Mouse (Mus musculus) intestine, postnatal 0 days (tissue): ENCODE results near the gene Sdc4. TPM values are rescaled to one million over a fixed set of nuclear protein-coding genes. Genes with fewer than 3 reads are reported as not detected.
A peak's percentile ranks its signal among the peaks of the same experiment; 100 is the strongest.

ENCODE experiments used
- ATAC-seq: fragments of 200-750 bp; cut with Nextera tagmentation; 2 replicates; pipeline ENCODE4 v1.8.0; 2017; ENCODE audit warnings: mild to moderate bottlenecking, moderate TSS enrichment, moderate library complexity
- H3K27ac ChIP-seq: fragments of 300-500 bp; sonication (generic); 2 replicates; pipeline ENCODE4 v1.5.1; 2014; ENCODE audit warnings: mild to moderate bottlenecking, low read depth, low read length, moderate library complexity
- H3K27me3 ChIP-seq: fragments of 300-500 bp; sonication (generic); replicated peaks from 2 replicates; pipeline ENCODE4 v1.6.1; 2014; ENCODE audit warnings: low read length, mixed read lengths; ENCODE audit not compliant: control insufficient read depth, insufficient read depth
- H3K36me3 ChIP-seq: fragments of 300-500 bp; sonication (generic); 2 replicates; pipeline ENCODE4 v1.6.1; 2014; ENCODE audit warnings: mild to moderate bottlenecking, moderate library complexity; ENCODE audit not compliant: control insufficient read depth, insufficient read depth
- H3K4me1 ChIP-seq: fragments of 300-500 bp; sonication (generic); replicated peaks from 2 replicates; pipeline ENCODE4 v1.6.1; 2014; ENCODE audit warnings: antibody characterized with exemption, low read length, mixed read lengths; ENCODE audit not compliant: control insufficient read depth, insufficient read depth
- H3K4me2 ChIP-seq: fragments of 300-500 bp; sonication (generic); replicated peaks from 2 replicates; pipeline ENCODE4 v1.6.1; 2014; ENCODE audit warnings: low read depth, mild to moderate bottlenecking, moderate library complexity
- H3K4me3 ChIP-seq: fragments of 300-500 bp; sonication (generic); 2 replicates; pipeline ENCODE4 v1.5.1; 2014; ENCODE audit warnings: low read depth, low read length
- H3K9ac ChIP-seq: fragments of 300-500 bp; sonication (generic); 2 replicates; pipeline ENCODE4 v1.6.1; 2014; ENCODE audit warnings: mild to moderate bottlenecking, low read depth, low read length
- H3K9me3 ChIP-seq: fragments of 300-500 bp; sonication (generic); 2 replicates; pipeline ENCODE4 v1.6.1; 2016; ENCODE audit warnings: mixed run types; ENCODE audit not compliant: control insufficient read depth
- CTCF ChIP-seq: sonication (generic); IDR thresholded peaks from 2 replicates; pipeline ENCODE4 v1.5.1; 2016; ENCODE audit warnings: low read depth, mild to moderate bottlenecking, control low read depth, antibody characterized with exemption, moderate library complexity
- WGBS: fragments of 180-500 bp; shearing (Covaris S2); extraction: QIAGEN DNeasy Blood & Tissue Kit; methylation state at CpG from one replicate; pipeline ENCODE4 v1.1.7; 2014; 5-methylcytosine and 5-hydroxymethylcytosine counted together
- polyA plus RNA-seq: library from polyadenylated mRNA; unstranded; fragments of >200 nt; fragmentation: Nextera tagmentation; extraction: Ambion mirVana; gene quantifications from 2 replicates; pipeline ENCODE4 v1.2.1, GENCODE M21; 2015

The Sdc4 gene
- polyA plus RNA-seq, 1 experiment from 2014 or later = 92.0 TPM

DNA sequence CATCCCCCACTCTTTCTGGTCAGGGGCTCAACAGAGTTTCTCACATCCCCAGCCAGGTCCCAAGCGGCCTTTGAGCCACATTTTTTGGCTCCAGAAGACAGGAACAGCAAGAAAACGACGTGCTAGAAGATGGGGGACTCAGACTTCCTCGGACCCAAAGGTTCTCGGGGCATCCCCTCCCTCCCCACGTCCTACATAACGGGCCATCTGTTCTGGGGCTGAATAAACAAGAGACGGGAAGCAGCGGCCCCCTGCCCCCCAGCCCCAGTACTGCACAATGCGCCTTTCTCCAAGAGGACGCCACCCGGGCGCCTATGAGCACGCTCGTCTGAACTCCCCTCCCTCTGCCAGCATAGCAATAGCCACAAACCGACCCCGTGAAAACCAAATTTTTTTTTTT, 54.7 kb downstream of the Sdc4 start, which contains the start of gene Slpi:
Slpi (minus strand) TSS at position 76 of the 400 bp plus-strand sequence.
- Histone ChIP-seq H3K4me3 (peak within 1 kb of the TSS; percentile 38), H3K27me3 (peaks cover 16% of the 10 kb centered on the region), H3K4me2 (peak within 1 kb of the TSS; percentile 68), H3K27ac (no peak within 1 kb of the TSS), H3K9ac (no peak within 1 kb of the TSS), H3K4me1 (no peaks in the 10 kb centered on the region), H3K9me3 (no peaks in the 10 kb centered on the region), H3K36me3 (no peaks in the 10 kb centered on the region)
- WGBS = 3% methylated on average over 17 of the region's 17 CpGs
- TF ChIP-seq CTCF = no peak
- no peak for ATAC-seq

DNA sequence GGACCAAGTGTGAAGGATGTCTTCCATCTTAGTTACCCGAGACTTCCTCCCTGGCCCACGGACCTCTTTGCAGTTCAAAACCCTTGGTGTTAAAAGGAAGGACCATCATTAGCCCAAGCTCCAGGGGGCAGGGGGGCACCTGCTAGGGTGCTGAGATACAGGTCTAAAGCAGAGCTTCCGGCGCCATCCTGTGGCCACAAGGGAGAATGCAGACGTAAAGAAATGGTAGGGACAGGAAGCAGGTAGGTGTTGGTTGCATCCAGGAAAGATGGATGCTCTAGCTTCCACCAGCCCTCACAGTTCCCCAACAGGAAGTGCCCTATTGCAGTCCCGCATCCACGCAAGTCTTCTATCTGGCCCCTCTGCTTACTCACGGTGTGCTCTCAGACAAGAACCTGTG, 56.7 kb downstream of the Sdc4 start:
- no peaks in the 10 kb centered on the region for H3K9me3 ChIP-seq
- WGBS = 19% methylated on average over 8 of the region's 8 CpGs
- no peak for ATAC-seq
- H3K27me3 ChIP-seq = peaks cover 16% of the 10 kb centered on the region
- H3K4me3 ChIP-seq = no peak overlapping the region
- H3K36me3 ChIP-seq = no peaks in the 10 kb centered on the region
- no peak overlapping the region for H3K4me2 ChIP-seq
- no peak overlapping the region for H3K27ac ChIP-seq
- peak; percentile 77 for TF ChIP-seq CTCF
- no peak overlapping the region for H3K9ac ChIP-seq
- H3K4me1 ChIP-seq = no peaks in the 10 kb centered on the region

DNA sequence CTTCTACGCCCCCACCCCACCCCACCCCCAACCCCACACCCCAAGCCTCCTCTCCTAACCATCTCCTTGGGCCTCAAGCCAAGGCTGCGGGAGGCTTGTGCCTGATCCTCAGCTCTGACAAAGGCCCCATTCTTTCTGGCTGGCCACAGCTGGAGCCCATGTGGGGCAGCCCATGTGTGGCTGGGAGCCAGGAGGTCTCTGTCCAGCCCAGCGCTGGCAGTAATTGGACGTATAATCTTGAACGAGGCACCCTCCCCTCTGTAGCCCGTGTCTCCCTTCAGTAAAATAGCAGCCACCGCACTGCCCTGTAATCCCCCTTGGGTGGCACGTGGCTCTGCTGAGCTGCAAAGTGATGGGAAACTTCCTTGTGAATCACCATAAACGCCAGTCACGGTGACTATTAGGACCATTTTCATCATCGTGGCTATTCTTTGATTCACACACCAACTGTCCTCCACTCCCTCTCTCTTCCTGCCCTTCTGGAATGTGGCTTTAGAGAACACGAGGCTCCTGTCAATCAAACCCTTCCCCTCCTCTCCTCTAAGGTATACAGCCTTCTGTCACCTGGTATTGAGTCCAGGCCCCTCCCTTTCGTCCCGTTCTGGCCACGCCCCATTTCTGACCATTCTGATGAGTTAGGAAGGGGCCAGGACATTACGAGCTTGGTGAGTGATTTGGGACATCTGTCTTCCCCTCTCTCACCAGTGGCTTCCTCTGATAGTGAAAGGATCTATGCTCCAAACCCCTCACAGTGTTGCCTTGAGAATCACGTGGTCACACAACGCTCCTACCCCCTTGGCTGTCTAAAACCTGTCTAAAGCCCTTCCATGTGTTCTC, 57.5 kb downstream of the Sdc4 start:
- no peak overlapping the region for H3K4me2 ChIP-seq
- no peak overlapping the region for H3K27ac ChIP-seq
- ATAC-seq = 0 out of 2 replicates have a peak, but pooled peaks have one; percentile 10
- 15% methylated on average over 18 of the region's 18 CpGs for WGBS
- H3K9ac ChIP-seq = no peak overlapping the region
- no peak overlapping the region for H3K4me3 ChIP-seq
- H3K9me3 ChIP-seq = no peaks in the 10 kb centered on the region
- H3K4me1 ChIP-seq = no peaks in the 10 kb centered on the region
- no peaks in the 10 kb centered on the region for H3K36me3 ChIP-seq
- H3K27me3 ChIP-seq = peaks cover 16% of the 10 kb centered on the region
- TF ChIP-seq CTCF = no peak

DNA sequence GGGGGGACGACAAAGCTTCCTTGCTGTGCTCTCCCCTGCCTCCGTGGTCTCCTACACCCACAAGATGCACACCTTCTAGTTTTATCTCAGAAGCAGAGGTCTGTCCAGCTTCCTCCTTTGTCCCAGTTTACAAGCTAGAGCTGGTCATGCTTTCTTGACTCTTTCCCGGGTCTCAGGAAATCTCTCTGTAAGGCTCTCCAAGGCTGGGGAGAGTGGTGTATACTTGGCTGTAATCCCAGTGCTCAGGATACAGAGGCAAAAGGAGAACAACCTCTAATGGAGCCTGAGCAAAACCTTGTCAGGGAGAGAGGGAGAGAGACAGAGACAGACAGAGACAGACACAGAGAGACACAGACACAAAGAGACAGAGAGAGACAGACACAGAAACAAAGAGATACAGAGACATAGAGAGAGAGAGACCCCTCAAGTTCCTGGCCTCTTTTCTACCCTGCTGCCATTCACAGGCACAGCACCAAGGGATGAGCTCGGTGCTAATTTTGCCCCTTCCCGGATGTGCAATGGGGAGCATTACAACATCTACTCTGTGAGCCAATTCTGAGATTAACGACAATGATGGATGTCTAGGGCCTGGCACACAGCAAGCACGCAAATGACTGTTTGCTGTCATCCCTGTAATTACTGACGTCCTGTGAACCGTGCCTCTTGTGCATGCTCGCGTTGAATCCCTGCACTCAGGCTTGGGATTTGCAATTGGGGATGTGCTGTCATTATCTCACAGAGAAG, 59.9 kb downstream of the Sdc4 start:
- TF ChIP-seq CTCF = no peak
- 47% methylated on average over 11 of the region's 11 CpGs for whole genome bisulfite sequencing
- no peak for ATAC-seq
- H3K27ac ChIP-seq = no peak overlapping the region
- H3K27me3 ChIP-seq = peaks cover 12% of the 10 kb centered on the region
- H3K4me2 ChIP-seq = no peak overlapping the region
- no peaks in the 10 kb centered on the region for H3K36me3 ChIP-seq
- H3K4me1 ChIP-seq = no peaks in the 10 kb centered on the region
- no peaks in the 10 kb centered on the region for H3K9me3 ChIP-seq
- H3K9ac ChIP-seq = no peak overlapping the region
- H3K4me3 ChIP-seq = no peak overlapping the region

DNA sequence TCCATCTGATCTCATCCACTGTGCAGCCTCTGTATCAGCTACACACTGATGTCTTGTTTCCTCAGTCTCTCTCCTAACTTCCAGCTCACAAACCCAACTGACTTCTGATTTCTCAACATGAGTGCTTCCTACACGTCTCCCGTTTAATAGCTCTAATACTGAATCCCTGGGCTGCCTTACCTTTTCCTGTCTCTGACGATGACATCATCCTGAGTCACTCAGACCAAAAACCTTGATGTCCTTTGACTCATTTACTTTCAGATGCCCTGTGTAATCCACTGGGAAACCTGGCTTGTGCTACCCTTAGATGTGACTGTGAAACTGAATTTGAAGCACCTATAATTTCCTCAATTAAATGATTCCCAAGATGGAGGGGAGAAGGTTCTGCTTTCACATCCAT, 60.7 kb downstream of the Sdc4 start:
- Histone ChIP-seq H3K9me3 (no peaks in the 10 kb centered on the region), H3K27ac (no peak overlapping the region), H3K9ac (no peak overlapping the region), H3K4me3 (no peak overlapping the region), H3K4me2 (no peak overlapping the region), H3K27me3 (peaks cover 4% of the 10 kb centered on the region; the same call in 1 of the 2 replicates), H3K4me1 (no peaks in the 10 kb centered on the region), H3K36me3 (no peaks in the 10 kb centered on the region)
- WGBS = 75% methylated on average over 3 of the region's 3 CpGs
- no peak for TF ChIP-seq CTCF
- no peak for ATAC-seq

DNA sequence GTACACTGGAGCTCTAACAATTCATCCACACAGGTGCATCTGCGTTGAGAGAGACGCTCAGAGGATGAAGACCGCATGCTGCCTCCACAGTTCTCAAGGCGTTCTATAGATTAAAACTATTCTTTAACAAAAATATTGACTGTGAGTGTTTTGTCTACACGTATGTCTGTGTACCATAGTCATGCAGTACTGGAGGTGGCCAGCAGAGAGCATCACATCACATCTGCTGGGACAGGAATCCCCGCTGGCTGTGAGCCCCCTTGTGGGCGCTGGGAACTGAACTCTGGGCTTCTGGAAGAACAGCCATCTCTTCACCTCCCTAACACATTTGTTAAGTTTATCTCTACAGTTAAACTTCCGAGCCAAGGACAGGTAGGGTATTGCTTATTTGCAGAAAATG, 62.0 kb downstream of the Sdc4 start:
- Histone ChIP-seq H3K9me3 (no peaks in the 10 kb centered on the region), H3K4me2 (no peak overlapping the region), H3K27ac (no peak overlapping the region), H3K4me1 (no peaks in the 10 kb centered on the region), H3K27me3 (no peaks in the 10 kb centered on the region), H3K36me3 (no peaks in the 10 kb centered on the region), H3K9ac (no peak overlapping the region), H3K4me3 (no peak overlapping the region)
- TF ChIP-seq CTCF = peak; percentile 42
- no peak for ATAC-seq
- WGBS = 79% methylated on average over 8 of the region's 8 CpGs
